Mouse (Mus musculus) lung, embryonic 16.5 days (tissue): ENCODE results near the gene Kcnk4. TPM values are rescaled to one million over a fixed set of nuclear protein-coding genes. Genes with fewer than 3 reads are reported as not detected.

Source experiments
- ATAC-seq: fragments of 200-750 bp; cut with Nextera tagmentation; 2 replicates; pipeline ENCODE4 v1.8.0; 2017; ENCODE audit warnings: low read depth, mild to moderate bottlenecking, moderate library complexity
- H3K27ac ChIP-seq: fragments of 300-500 bp; sonication (generic); 2 replicates; pipeline ENCODE4 v1.5.1; 2014; ENCODE audit warnings: mild to moderate bottlenecking, control low read depth, low read length
- H3K27me3 ChIP-seq: fragments of 300-500 bp; sonication (generic); 2 replicates; pipeline ENCODE4 v1.6.1; 2014; ENCODE audit warnings: low read depth, low read length, mixed read lengths; ENCODE audit not compliant: control insufficient read depth, insufficient read depth
- H3K36me3 ChIP-seq: fragments of 300-500 bp; sonication (generic); 2 replicates; pipeline ENCODE4 v1.6.1; 2014; ENCODE audit warnings: low read length; ENCODE audit not compliant: control insufficient read depth, insufficient read depth
- H3K4me1 ChIP-seq: fragments of 300-500 bp; sonication (generic); replicated peaks from 2 replicates; pipeline ENCODE4 v1.6.1; 2014; ENCODE audit warnings: low read length, mixed read lengths; ENCODE audit not compliant: control insufficient read depth, insufficient read depth
- H3K4me2 ChIP-seq: fragments of 300-500 bp; sonication (generic); 2 replicates; pipeline ENCODE4 v1.6.1; 2014; ENCODE audit warnings: low read depth, low read length, control low read depth
- H3K4me3 ChIP-seq: fragments of 300-500 bp; sonication (generic); 2 replicates; pipeline ENCODE4 v1.5.1; 2014; ENCODE audit warnings: mild to moderate bottlenecking, low read length, control low read depth
- H3K9ac ChIP-seq: fragments of 300-500 bp; sonication (generic); 2 replicates; pipeline ENCODE4 v1.6.1; 2014; ENCODE audit warnings: low read length, control low read depth
- H3K9me3 ChIP-seq: fragments of 300-500 bp; sonication (generic); 2 replicates; pipeline ENCODE4 v1.6.1; 2016; ENCODE audit warnings: low read length; ENCODE audit not compliant: control insufficient read depth
- WGBS: fragments of 180-500 bp; shearing (Covaris S2); extraction: QIAGEN DNeasy Blood & Tissue Kit; methylation state at CpG from one replicate; pipeline ENCODE4 v1.1.7; 2014; 5-methylcytosine and 5-hydroxymethylcytosine counted together
- polyA plus RNA-seq: library from polyadenylated mRNA; unstranded; fragments of >200 nt; fragmentation: Nextera tagmentation; extraction: Ambion mirVana; gene quantifications from 2 replicates; pipeline ENCODE4 v1.2.1, GENCODE M21; 2015

Kcnk4 gene
- polyA plus RNA-seq, 1 experiment from 2014 or later, result 0.21 TPM

DNA sequence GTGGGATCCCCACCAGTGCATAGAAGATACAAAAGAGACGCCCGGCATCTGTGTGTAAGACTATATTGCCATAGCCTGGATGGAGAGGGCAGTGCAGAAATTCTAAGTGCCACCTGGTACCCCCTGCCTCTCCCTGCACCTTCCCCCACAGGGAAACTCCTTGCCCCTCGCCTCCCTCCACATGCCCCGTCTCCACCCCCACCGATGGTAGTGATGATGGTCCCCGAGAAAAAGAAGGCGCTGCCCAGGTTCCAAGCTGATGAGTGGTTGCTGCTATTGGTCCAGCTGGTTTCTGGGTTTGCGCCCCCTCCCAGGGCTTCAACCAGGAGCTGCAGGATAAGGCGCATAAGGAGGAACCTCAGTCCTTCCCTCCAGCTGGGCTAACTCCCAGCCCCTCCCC, 6.2 kb downstream of the Kcnk4 start:
- Histone ChIP-seq H3K27me3 (peaks cover 88% of the 10 kb centered on the region), H3K27ac (no peak overlapping the region), H3K4me3 (no peak overlapping the region), H3K4me2 (no peak overlapping the region), H3K4me1 (peaks cover 16% of the 10 kb centered on the region), H3K9ac (no peak overlapping the region), H3K36me3 (no peaks in the 10 kb centered on the region), H3K9me3 (no peaks in the 10 kb centered on the region)
- WGBS, result 13% methylated on average over 9 of the region's 9 CpGs
- ATAC-seq, result no peak

DNA sequence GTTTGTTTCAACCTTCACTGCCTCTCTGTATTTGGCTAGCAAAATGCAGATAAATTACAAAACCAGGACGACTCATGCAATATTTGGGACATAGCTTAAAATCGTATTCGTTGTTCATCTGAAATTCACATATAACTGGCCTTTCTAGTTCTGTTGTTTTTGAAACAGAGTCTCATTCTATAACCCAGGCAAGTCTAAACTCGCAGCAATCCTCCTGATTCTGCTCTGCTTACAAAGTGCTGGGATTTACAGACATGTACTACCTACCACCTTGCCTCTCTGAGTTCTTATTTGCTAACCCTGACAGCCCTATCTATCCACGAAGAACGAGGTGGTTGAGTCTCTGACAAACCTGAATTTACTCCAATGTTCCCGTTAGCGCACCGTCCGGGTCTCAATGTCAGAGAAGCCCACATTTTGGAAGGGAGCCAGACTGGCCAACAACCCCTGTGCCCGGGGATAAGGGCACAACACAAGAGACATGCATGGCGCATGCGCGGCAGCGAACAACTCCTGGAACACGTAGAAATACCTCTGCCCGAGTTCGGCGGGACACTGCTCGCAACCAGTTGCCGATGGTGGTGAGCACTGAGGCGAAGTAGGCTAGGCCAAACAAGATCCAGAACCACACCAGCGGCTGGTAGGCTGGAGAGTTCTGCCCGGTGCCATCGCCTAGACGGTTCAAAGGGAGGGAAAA, 7.6 kb downstream of the Kcnk4 start:
- no peak for ATAC-seq
- Histone ChIP-seq H3K9ac (no peak overlapping the region), H3K4me2 (peak overlapping the region; percentile 42), H3K27me3 (peaks cover 79% of the 10 kb centered on the region), H3K4me3 (peak overlapping the region; percentile 18; the same call in 1 of the 2 replicates), H3K9me3 (no peaks in the 10 kb centered on the region), H3K27ac (no peak overlapping the region), H3K36me3 (no peaks in the 10 kb centered on the region), H3K4me1 (peaks cover 16% of the 10 kb centered on the region)
- 16% methylated on average over 26 of the region's 26 CpGs for WGBS

DNA sequence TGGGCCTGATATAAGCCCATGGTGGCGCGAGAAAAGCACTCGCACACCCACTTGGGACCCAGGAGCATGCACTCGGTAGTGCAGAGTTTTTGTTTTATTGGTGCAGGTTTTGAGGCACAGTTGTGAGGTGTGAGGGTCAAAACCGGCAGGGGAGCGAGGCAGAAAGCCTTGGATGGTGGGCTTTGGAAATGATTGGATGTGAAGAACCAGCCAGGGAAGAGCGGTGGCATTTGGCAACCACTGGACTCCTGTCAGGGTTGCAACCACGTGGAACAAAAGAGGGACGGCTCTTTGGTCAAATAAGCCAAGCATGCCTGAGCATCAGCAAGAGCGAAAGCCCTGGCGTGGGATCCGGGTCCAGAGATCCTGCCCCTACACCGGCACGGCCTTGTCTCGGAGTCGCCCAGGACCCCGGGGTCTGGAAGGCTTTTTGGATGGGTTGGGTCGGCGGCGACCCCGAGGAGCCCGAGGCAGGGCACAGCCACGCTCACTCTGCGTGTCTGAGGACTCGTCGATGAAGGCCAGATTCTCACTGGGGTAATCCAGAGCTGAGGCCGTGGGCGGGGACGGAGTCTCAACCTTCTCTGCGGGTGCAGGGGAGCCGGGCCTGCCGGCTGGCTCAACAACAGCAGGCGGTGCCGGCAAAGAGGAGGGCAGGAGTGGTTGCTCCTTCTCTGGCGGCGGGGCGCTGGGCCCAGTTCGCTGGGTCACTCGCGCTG, 8.5 kb downstream of the Kcnk4 start:
- no peaks in the 10 kb centered on the region for H3K36me3 ChIP-seq
- peak overlapping the region; percentile 42 for H3K4me2 ChIP-seq
- ATAC-seq, result no peak
- H3K27me3 ChIP-seq, result peaks cover 70% of the 10 kb centered on the region
- no peak overlapping the region for H3K9ac ChIP-seq
- H3K9me3 ChIP-seq, result no peaks in the 10 kb centered on the region
- peaks cover 19% of the 10 kb centered on the region for H3K4me1 ChIP-seq
- 15% methylated on average over 36 of the region's 40 CpGs for WGBS
- peak overlapping the region; percentile 25 for H3K4me3 ChIP-seq
- no peak overlapping the region for H3K27ac ChIP-seq

DNA sequence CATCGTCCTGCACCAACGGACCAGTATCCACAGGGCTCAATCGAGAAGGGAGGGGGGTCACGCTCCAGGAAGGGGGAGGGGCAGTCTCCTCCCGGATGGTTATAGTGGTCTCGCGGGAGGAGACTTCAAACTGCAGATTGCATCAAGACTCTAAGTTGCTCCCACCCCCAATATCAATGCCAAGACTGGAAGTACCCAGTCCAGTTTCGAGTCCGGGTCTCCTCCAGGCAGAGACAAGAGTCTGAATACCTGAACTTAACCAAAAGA, 9.1 kb downstream of the Kcnk4 start, which contains the start of gene Catsperz:
Catsperz (minus strand) TSS at position 74 of the 267 bp plus-strand sequence.
- 2% methylated on average over 9 of the region's 9 CpGs for WGBS
- no peak within 1 kb of the TSS for H3K27ac ChIP-seq
- H3K9ac ChIP-seq, result peak within 1 kb of the TSS; percentile 43
- ATAC-seq, result no peak
- peak within 1 kb of the TSS; percentile 25 for H3K4me3 ChIP-seq
- H3K9me3 ChIP-seq, result no peaks in the 10 kb centered on the region
- H3K4me2 ChIP-seq, result peak within 1 kb of the TSS; percentile 42
- peaks cover 24% of the 10 kb centered on the region for H3K4me1 ChIP-seq
- H3K27me3 ChIP-seq, result peaks cover 65% of the 10 kb centered on the region
- no peaks in the 10 kb centered on the region for H3K36me3 ChIP-seq

DNA sequence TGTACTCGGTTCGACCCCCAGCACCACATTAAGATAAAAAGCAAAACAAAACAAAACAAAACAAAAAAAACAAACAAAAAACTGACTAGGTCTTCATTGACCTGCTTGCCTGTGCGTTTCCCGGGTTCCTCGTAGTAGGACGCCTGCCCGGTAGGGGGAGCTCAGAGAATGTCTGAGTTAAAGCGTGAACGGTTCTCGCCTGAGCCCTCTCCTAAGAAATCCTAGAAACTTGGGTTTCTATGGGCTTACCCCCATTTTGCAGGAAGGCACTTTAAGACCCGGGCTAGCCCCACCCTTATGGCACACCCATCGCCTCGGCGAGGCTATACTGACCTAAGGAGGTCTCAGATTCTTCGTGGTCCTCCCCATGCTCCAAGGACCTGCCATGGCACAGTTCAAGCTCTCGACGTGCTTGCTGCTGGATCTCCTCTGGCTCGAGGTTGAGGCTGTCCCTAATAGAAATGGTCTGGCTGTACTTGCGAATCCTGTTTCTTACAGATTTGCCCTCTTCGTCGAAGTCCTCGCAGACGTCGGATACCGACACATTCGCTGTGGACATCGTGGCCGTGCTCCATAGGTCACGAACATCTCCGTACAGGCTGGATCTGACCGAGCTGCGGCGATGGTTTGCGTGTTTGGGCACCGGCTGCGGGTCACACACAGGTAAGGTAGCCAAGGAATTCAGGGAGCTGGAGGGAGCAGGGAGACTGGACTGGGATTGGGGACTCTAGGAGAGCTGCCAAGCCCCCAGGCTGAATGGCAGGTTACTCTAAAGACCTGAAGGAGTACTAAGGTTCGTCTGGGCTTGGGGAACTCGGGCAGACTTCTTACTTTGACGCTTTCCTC, 9.6 kb downstream of the Kcnk4 start:
- peak overlapping the region; percentile 42 for H3K4me2 ChIP-seq
- H3K9me3 ChIP-seq, result no peaks in the 10 kb centered on the region
- WGBS, result 3% methylated on average over 39 of the region's 39 CpGs
- H3K36me3 ChIP-seq, result no peaks in the 10 kb centered on the region
- no peak for ATAC-seq
- H3K27ac ChIP-seq, result no peak overlapping the region
- peaks cover 30% of the 10 kb centered on the region for H3K4me1 ChIP-seq
- peaks cover 65% of the 10 kb centered on the region for H3K27me3 ChIP-seq
- H3K9ac ChIP-seq, result peak overlapping the region; percentile 43
- peak overlapping the region; percentile 25 for H3K4me3 ChIP-seq

DNA sequence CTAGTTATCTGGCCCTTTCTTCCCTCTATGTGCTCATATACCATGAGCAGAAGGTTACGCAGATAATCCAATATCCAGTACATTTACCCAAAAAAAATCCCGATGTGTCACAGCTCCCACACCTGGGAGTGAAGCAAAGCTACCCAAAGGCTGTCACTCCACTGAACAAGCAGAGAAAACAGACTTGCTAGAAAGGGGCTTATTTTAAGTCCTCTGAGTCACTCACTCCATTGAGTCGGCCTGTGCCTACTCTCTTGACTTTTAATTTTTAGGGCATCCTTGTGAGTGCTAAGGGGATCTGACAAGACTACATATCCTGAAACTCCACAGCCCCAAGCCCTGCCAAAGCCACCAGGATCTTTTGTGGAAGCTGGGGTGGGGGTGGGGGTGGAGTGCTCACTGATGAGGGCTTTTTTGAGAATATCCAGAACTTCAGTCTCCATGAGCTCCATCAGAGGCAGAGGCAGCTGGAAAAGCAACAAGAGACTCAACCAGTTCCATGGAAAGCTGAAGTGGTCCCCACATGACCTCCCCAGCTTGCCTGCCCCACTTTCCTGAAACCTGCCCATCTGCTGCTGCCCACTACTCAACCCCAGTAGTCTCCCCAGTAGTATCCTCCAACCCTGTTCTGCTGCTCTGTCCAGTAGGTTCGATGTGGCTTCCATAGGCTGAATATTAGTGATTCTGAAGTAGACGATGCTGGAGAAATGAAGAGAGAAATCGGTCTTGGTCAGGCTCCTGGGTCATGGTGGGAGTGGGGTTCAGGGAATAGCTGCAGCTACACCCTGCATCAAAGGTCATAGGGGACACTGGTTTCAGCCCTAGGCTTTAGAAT, 11.2 kb downstream of the Kcnk4 start:
- Histone ChIP-seq H3K9ac (no peak overlapping the region), H3K27ac (no peak overlapping the region), H3K9me3 (no peaks in the 10 kb centered on the region), H3K4me1 (peaks cover 30% of the 10 kb centered on the region), H3K4me2 (peak overlapping the region; percentile 97; the same call in 1 of the 2 replicates), H3K4me3 (no peak overlapping the region), H3K27me3 (peaks cover 54% of the 10 kb centered on the region), H3K36me3 (no peaks in the 10 kb centered on the region)
- 65% methylated on average over 6 of the region's 6 CpGs for WGBS
- ATAC-seq, result no peak

DNA sequence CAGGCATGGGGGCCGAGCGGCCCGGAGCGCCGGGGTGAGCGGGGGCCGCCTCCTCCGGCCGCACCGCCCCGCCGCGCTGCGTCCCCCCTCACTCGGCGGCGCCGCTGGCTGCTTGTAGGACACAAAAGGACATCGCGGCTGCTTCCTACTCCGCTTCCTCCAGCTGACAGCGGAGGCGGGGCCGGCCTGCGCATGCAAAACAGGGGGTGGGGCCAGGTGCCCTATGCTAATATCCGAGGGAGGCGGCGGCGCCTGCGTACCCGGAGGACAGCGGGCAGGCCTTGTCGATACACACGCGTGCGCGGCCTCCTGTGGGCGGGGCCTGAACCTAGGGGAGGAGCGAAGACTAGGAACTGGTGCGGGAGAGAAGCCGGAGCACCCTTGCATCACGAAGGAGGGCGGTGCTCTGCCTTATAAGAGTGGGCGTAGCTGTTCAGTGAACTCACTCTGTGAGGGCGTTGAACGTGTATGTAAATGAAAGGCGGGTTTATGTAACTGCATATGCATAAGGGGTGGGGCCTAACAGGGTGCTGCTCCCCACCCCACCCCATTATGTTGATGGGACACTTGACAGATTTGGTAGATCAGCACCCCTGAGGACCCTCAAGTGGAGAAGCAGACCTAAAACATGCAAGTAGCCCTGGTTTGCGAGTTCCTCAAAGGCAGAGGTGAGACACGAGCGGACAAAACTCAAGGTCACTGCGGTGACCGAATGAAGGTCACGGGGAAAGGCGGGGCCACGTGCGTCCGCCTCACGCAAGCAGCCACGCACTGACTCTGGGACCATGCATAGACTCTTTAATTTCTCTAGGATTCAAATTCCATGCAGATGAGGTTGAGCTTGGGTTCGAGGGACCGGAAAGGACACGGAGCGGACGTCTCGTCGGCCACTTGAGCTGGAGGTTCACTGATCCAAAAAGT, 12.4 kb downstream of the Kcnk4 start, which contains the start of gene Esrra:
Esrra (minus strand) TSS at position 167 of the 921 bp plus-strand sequence.
- Histone ChIP-seq H3K36me3 (no peaks in the 10 kb centered on the region), H3K27ac (peak within 1 kb of the TSS; percentile 80), H3K9ac (peak within 1 kb of the TSS; percentile 84), H3K4me3 (peak within 1 kb of the TSS; percentile 85), H3K4me1 (peaks cover 30% of the 10 kb centered on the region), H3K27me3 (peaks cover 42% of the 10 kb centered on the region), H3K9me3 (no peaks in the 10 kb centered on the region), H3K4me2 (peak within 1 kb of the TSS; percentile 97)
- ATAC-seq, result peak; percentile 95
- under 1% methylated on average over 58 of the region's 66 CpGs for WGBS
